Mouse (Mus musculus): ENCODE measurements at regions not wholly inside any gene's neighbourhood (a gene's known extent, or its start where the extent isn't known, plus 50 kb on each side); places are given as distances from the start of the nearest gene placed in this dataset.

GRCm38 (mm10) chr13:26594313-26594712 is 175.7 kb downstream of the Hdgfl1 start:
- DNase-seq = no peak
- intact Hi-C loops (cut with DNase I) = no loop called here

DNA sequence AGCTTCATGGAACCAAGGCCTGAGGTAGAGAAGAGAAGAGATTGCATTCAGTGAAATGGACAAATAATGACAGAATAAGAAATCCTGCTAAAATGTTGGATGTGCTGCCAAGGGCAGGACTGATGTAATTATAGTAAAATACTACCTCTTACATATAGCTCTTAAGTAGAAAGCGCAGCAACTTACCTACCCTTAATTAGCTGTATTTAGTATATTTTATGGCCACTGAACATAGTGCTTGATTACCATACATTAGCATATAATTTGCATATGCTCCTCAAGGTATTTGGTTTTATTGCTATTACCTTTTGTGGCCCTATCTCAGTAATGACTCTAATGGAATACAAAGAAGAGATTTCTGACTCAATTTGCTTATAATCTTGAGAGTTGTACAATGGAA is 176.2 kb downstream of the Hdgfl1 start:
- intact Hi-C loops (cut with DNase I) = no loop called here
- DNase-seq = no peak

DNA sequence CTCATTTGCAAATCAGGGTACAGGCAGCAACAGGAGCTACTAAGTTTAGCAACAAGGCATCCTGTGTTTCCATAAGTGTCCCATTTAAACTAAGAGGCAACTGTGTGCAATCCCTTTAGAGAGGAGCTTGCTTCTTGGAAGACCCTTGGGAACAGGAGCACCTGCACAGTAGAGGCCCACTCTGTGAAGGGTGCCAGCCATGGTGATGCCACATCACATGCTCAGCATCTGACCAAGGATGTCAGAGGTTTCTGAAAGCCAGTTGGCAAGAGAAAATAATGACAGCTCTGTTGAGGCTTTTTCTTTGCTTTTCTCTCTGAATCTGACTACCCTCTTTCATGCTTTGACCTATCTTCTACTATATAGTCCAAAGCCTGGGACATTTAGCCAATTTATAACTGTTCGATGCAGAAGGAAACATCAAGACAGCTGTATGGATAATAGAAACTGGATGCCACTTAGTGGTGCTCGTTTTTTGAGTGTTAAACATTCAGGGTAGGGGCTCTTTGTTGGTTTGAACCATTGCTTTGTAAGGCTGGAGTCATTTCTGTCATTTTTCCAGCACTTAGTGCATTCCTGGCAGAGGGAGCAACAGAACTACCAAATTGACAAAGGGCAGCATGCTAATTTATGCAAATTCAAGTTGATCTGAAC is 193.9 kb downstream of the Hdgfl1 start:
- DNase-seq = no peak
- intact Hi-C loops (cut with DNase I) = no loop called here

GRCm38 (mm10) chr13:26569422-26569821 is 200.5 kb downstream of the Hdgfl1 start:
- intact Hi-C loops (cut with DNase I) = no loop called here

GRCm38 (mm10) chr13:26564941-26565862 is 204.8 kb downstream of the Hdgfl1 start:
- DNase-seq = no peak
- intact Hi-C loops (cut with DNase I) = no loop called here

More at GRCm38 (mm10) chr13:26569422-26569821, 200.5 kb downstream of the Hdgfl1 start:
- no peak for DNase-seq

- DNase-seq = no peak
- intact Hi-C loops (cut with DNase I) = no loop called here
Measured at GRCm38 (mm10) chr13:26558366-26558765, 211.6 kb downstream of the Hdgfl1 start.

GRCm38 (mm10) chr13:26554266-26554665 is 215.7 kb downstream of the Hdgfl1 start:
- intact Hi-C loops (cut with DNase I) = no loop called here
- no peak for DNase-seq

DNA sequence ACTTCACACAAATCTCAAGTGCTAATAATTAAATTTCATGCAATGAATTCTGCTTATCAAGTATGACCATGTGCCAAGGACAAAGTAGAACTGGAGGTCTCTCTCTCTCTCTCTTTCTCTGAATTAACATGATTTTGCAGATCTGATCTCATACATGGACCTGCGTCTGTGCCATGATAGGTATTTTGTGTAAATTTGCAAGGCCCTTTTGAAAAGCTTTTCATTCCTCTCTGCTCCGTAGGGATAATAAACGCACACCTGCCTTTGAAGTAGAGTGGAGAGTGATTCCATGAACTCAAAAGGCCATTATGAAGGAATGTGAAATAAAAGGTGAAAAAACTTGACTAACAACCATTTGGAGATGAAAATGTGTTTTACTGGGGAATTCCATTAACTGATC is 217.8 kb downstream of the Hdgfl1 start:
- intact Hi-C loops (cut with DNase I) = no loop called here
- no peak for DNase-seq

- intact Hi-C loops (cut with DNase I) = no loop called here
- DNase-seq = no peak
Measured at GRCm38 (mm10) chr13:26538928-26539327, 231.0 kb downstream of the Hdgfl1 start.

GRCm38 (mm10) chr13:26536575-26536974 is 233.4 kb downstream of the Hdgfl1 start:
- intact Hi-C loops (cut with DNase I) = no loop called here
- no peak for DNase-seq

DNA sequence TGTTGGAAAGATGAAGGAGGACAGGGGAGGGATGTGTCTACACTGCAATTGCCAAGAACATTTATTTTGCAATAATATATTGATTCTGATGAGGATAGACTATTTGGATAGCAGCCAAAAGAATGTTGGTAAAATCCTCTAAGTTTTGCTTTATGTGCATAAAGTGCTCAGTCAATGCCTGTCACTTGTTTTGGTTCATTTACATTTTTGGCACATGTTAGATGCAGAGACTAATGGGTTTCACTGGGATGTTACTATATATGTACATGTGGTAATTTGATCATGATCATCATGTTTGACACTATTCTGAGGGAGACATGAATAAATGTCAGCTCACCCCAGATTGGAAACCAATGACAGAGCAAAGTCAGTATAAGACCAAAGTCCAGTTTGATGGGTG is 237.2 kb downstream of the Hdgfl1 start:
- no peak for DNase-seq
- intact Hi-C loops (cut with DNase I) = no loop called here

GRCm38 (mm10) chr13:26519054-26519453 is 250.9 kb downstream of the Hdgfl1 start:
- DNase-seq = no peak
- intact Hi-C loops (cut with DNase I) = no loop called here

DNA sequence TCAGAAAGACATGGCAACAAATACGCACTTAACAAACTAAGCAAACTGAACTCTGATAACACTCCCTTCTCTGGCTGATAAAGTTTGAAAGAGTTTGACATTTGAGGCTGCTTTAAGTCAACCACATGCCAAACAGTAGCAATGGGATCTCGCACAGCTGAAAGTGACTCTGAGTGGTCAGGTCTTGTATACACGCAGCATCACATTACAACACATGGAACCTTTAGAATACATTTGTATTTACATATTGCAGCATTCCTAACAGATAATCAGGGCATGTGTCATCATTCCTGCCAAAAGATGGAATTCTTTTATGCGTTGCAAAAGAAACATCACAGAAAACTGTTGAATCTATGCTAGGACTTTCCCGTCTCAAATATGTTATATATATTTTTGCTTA is 251.5 kb downstream of the Hdgfl1 start:
- intact Hi-C loops (cut with DNase I) = no loop called here
- no peak for DNase-seq

DNA sequence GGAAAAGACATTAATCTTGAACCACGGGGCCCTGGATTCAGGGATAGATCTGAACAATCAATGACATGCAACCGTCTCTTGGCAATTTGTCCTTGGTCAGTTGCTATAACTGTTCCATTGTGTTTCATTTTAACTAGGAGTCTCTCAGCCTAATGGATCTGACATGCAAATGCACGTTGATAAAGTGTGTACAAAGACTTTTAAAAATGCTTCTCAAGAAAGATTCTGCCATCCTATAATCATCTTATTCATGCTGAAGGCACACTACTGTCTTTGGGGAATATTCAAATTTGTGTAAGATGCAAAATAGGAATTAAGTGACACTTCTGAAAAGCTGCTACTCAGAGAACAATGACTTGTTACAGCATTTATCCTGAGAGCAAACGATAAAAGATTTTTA is 252.3 kb downstream of the Hdgfl1 start:
- DNase-seq = no peak
- intact Hi-C loops (cut with DNase I) = no loop called here

DNA sequence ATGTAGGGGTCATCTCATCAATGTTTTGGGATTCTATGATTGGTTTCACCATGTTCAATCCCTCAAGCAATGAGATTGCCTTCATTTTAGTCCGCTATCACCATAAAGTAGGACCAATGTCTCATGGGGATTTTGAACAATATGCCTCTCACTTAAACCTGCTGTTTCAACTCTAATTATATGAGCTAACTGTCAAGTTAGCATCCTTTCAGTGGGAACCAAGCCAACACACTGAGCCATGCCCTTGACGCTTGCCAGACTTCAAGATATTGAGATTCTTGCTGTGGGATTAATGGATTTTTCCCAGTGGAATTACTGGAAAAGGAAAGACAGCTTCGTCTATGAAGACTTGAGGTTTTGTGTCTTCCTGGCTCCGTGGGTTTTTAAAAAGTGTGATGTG is 259.5 kb downstream of the Hdgfl1 start:
- intact Hi-C loops (cut with DNase I) = no loop called here

GRCm38 (mm10) chr13:26509841-26510240 is 260.1 kb downstream of the Hdgfl1 start:
- intact Hi-C loops (cut with DNase I) = no loop called here

More for the DNA sequence above, 259.5 kb downstream of the Hdgfl1 start:
- DNase-seq = no peak

DNA sequence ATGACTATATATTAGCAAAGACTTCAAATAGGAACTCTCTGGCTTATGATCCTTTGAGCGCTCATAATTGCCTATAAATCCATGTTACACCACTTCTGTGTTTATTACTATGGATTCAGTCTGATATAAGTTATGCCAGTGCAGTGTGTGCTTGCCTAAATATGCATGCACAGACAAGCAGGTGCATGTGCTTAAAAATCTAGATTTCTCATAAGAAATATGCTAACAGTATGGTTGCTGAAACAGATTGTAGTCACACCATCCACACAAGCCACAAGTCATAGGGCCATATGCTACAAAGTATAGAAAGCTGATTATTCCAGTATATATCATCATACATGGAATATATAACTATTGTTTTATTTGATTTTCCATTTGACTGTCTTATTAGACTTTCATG is 266.2 kb downstream of the Hdgfl1 start:
- intact Hi-C loops (cut with DNase I) = no loop called here
- DNase-seq = no peak

More at GRCm38 (mm10) chr13:26509841-26510240, 260.1 kb downstream of the Hdgfl1 start:
- DNase-seq = no peak

DNA sequence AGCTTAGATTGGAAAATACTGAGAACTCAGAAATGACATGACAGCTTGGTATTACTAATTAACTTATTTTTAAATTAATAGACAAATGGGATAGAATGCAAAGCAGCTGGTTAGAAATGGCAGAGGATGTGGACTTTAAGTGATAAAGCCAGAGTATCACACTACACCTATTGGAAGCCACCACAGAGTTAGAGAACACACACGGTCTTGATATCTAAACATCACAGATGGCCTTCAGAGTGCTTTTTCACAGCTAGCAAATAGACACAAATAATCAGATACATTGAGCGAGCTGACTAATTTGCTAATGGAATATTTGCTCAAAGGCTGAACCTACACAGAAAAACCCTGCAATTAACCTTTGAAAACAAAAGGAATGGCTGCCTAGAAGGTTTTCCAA is 272.9 kb downstream of the Hdgfl1 start:
- intact Hi-C loops (cut with DNase I) = no loop called here
- no peak for DNase-seq

- intact Hi-C loops (cut with DNase I) = no loop called here
- DNase-seq = no peak
Measured at GRCm38 (mm10) chr13:26495871-26496270, 274.1 kb downstream of the Hdgfl1 start.

- no peak for DNase-seq
- intact Hi-C loops (cut with DNase I) = no loop called here
Measured at GRCm38 (mm10) chr13:26469343-26469742, 300.6 kb downstream of the Hdgfl1 start.

DNA sequence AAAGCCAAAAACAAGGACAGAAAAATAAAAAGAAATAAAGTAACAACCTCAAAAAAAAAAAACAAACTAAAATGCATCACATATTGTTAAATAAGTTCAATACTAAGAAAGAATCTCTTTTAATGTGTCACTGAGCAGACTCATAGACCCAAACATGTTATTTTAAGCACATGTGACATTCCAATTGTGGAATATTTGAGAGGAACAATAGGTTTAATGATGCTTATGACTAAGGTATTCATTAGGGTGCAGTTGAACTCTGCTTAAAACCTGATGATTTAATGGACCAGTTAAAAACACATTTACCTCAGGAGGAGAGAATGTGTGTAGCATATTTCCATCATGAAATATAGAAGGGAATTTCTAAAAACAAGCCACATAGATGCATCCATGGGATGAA is 302.4 kb downstream of the Hdgfl1 start:
- DNase-seq = no peak

GRCm38 (mm10) chr13:26464523-26464922 is 305.4 kb downstream of the Hdgfl1 start:
- DNase-seq = no peak
- intact Hi-C loops (cut with DNase I) = no loop called here

More for the DNA sequence above, 302.4 kb downstream of the Hdgfl1 start:
- intact Hi-C loops (cut with DNase I) = no loop called here
